Mouse (Mus musculus) liver, embryonic 12.5 days (tissue): Measurements from ENCODE around the gene Mycbp. TPM values are rescaled to one million over a fixed set of nuclear protein-coding genes. Genes with fewer than 3 reads are reported as not detected.
A peak's percentile ranks its signal among the peaks of the same experiment; 100 is the strongest.

Source experiments
- ATAC-seq: fragments of 200-750 bp; cut with Nextera tagmentation; 2 replicates; pipeline ENCODE4 v1.8.0; 2017; ENCODE audit warnings: moderate number of reproducible peaks, mild to moderate bottlenecking, moderate library complexity
- H3K27ac ChIP-seq: fragments of 300-500 bp; sonication (generic); 2 replicates; pipeline ENCODE4 v1.5.1; 2016; ENCODE audit warnings: mild to moderate bottlenecking
- H3K27me3 ChIP-seq: fragments of 300-500 bp; sonication (generic); replicated peaks from 2 replicates; pipeline ENCODE4 v1.6.1; 2016; ENCODE audit warnings: mild to moderate bottlenecking, moderate library complexity
- H3K36me3 ChIP-seq: fragments of 300-500 bp; sonication (generic); 2 replicates; pipeline ENCODE4 v1.6.1; 2016; ENCODE audit warnings: mild to moderate bottlenecking, moderate library complexity
- H3K4me1 ChIP-seq: fragments of 300-500 bp; sonication (generic); 2 replicates; pipeline ENCODE4 v1.6.1; 2016
- H3K4me2 ChIP-seq: fragments of 300-500 bp; sonication (generic); 2 replicates; pipeline ENCODE4 v1.6.1; 2016; ENCODE audit warnings: mild to moderate bottlenecking, moderate library complexity
- H3K4me3 ChIP-seq: fragments of 300-500 bp; sonication (generic); 2 replicates; pipeline ENCODE4 v1.5.1; 2016; ENCODE audit warnings: mild to moderate bottlenecking, moderate library complexity
- H3K9ac ChIP-seq: fragments of 300-500 bp; sonication (generic); 2 replicates; pipeline ENCODE4 v1.6.1; 2016; ENCODE audit warnings: mild to moderate bottlenecking, moderate library complexity
- H3K9me3 ChIP-seq: fragments of 300-500 bp; sonication (generic); replicated peaks from 2 replicates; pipeline ENCODE4 v1.6.1; 2016; ENCODE audit warnings: mild to moderate bottlenecking, moderate library complexity
- WGBS: fragments of 180-500 bp; shearing (Covaris S2); methylation state at CpG from one replicate; pipeline ENCODE4 v1.1.7; 2016; ENCODE audit not compliant: insufficient replicate concordance; 5-methylcytosine and 5-hydroxymethylcytosine counted together
- polyA plus RNA-seq: library from polyadenylated mRNA; unstranded; fragments of >200 nt; fragmentation: Nextera tagmentation; extraction: Ambion mirVana; gene quantifications from 2 replicates; pipeline ENCODE4 v1.2.1, GENCODE M21; 2016

Mycbp gene
- polyA plus RNA-seq, 1 experiment from 2014 or later: 79.7 TPM

GRCm38 (mm10) chr4:123947149-123947548 lies 42.5 kb downstream of the Mycbp start:
- ATAC-seq: no peak
- Histone ChIP-seq H3K4me3 (no peak overlapping the region), H3K27me3 (0 out of 2 replicates have a peak, but pooled peaks cover 7% of the 10 kb centered on the region), H3K4me2 (no peak overlapping the region), H3K36me3 (no peaks in the 10 kb centered on the region), H3K9ac (no peak overlapping the region), H3K9me3 (no peaks in the 10 kb centered on the region), H3K27ac (no peak overlapping the region), H3K4me1 (no peaks in the 10 kb centered on the region)
- 52% methylated on average over 5 of the region's 5 CpGs for WGBS

GRCm38 (mm10) chr4:123948901-123949300 lies 44.3 kb downstream of the Mycbp start:
- Histone ChIP-seq H3K27ac (no peak overlapping the region), H3K27me3 (0 out of 2 replicates have a peak, but pooled peaks cover 7% of the 10 kb centered on the region), H3K9ac (no peak overlapping the region), H3K4me3 (no peak overlapping the region), H3K4me1 (no peaks in the 10 kb centered on the region), H3K4me2 (no peak overlapping the region), H3K9me3 (no peaks in the 10 kb centered on the region), H3K36me3 (no peaks in the 10 kb centered on the region)
- no peak for ATAC-seq
- WGBS: 73% methylated on average over 6 of the region's 6 CpGs

- Histone ChIP-seq H3K36me3 (no peaks in the 10 kb centered on the region), H3K9ac (no peak overlapping the region), H3K4me3 (no peak overlapping the region), H3K4me1 (no peaks in the 10 kb centered on the region), H3K27ac (no peak overlapping the region), H3K27me3 (0 out of 2 replicates have a peak, but pooled peaks cover 7% of the 10 kb centered on the region), H3K4me2 (no peak overlapping the region), H3K9me3 (no peaks in the 10 kb centered on the region)
- ATAC-seq: no peak
- 66% methylated on average over 10 of the region's 10 CpGs for WGBS
Measured at GRCm38 (mm10) chr4:123949649-123950048, 45.0 kb downstream of the Mycbp start.

GRCm38 (mm10) chr4:123952059-123952458 lies 47.4 kb downstream of the Mycbp start:
- Histone ChIP-seq H3K9me3 (no peaks in the 10 kb centered on the region), H3K36me3 (no peaks in the 10 kb centered on the region), H3K4me2 (no peak overlapping the region), H3K9ac (no peak overlapping the region), H3K27ac (no peak overlapping the region), H3K4me3 (no peak overlapping the region), H3K27me3 (peaks cover 23% of the 10 kb centered on the region), H3K4me1 (no peaks in the 10 kb centered on the region)
- WGBS: 28% methylated on average over 7 of the region's 8 CpGs
- no peak for ATAC-seq

- peak overlapping the region; percentile 16; the same call in 1 of the 2 replicates for H3K4me2 ChIP-seq
- 8% methylated on average over 31 of the region's 31 CpGs for WGBS
- H3K9me3 ChIP-seq: no peaks in the 10 kb centered on the region
- ATAC-seq: 0 out of 2 replicates have a peak, but pooled peaks have one; percentile 47
- no peak overlapping the region for H3K4me3 ChIP-seq
- no peaks in the 10 kb centered on the region for H3K36me3 ChIP-seq
- no peak overlapping the region for H3K9ac ChIP-seq
- H3K27ac ChIP-seq: no peak overlapping the region
- no peaks in the 10 kb centered on the region for H3K4me1 ChIP-seq
- peaks cover 32% of the 10 kb centered on the region for H3K27me3 ChIP-seq
Measured at GRCm38 (mm10) chr4:123956703-123957491, 52.3 kb downstream of the Mycbp start.

GRCm38 (mm10) chr4:123957492-123957808 lies 52.8 kb downstream of the Mycbp start:
- Histone ChIP-seq H3K4me3 (no peak overlapping the region), H3K27ac (no peak overlapping the region), H3K36me3 (no peaks in the 10 kb centered on the region), H3K9ac (no peak overlapping the region), H3K27me3 (peaks cover 32% of the 10 kb centered on the region), H3K4me2 (no peak overlapping the region), H3K4me1 (no peaks in the 10 kb centered on the region), H3K9me3 (no peaks in the 10 kb centered on the region)
- ATAC-seq: 0 out of 2 replicates have a peak, but pooled peaks have one; percentile 13
- WGBS: 50% methylated on average over 4 of the region's 4 CpGs

GRCm38 (mm10) chr4:123957891-123958290 lies 53.3 kb downstream of the Mycbp start:
- 46% methylated on average over 4 of the region's 4 CpGs for WGBS
- no peak overlapping the region for H3K27ac ChIP-seq
- no peaks in the 10 kb centered on the region for H3K36me3 ChIP-seq
- H3K27me3 ChIP-seq: peaks cover 32% of the 10 kb centered on the region
- H3K9me3 ChIP-seq: no peaks in the 10 kb centered on the region
- H3K4me2 ChIP-seq: no peak overlapping the region
- H3K9ac ChIP-seq: no peak overlapping the region
- H3K4me1 ChIP-seq: no peaks in the 10 kb centered on the region
- H3K4me3 ChIP-seq: no peak overlapping the region
- ATAC-seq: no peak

GRCm38 (mm10) chr4:123960955-123961354 lies 56.3 kb downstream of the Mycbp start:
- Histone ChIP-seq H3K9ac (no peak overlapping the region), H3K4me1 (no peaks in the 10 kb centered on the region), H3K27ac (no peak overlapping the region), H3K4me3 (no peak overlapping the region), H3K9me3 (no peaks in the 10 kb centered on the region), H3K36me3 (no peaks in the 10 kb centered on the region), H3K4me2 (no peak overlapping the region), H3K27me3 (peaks cover 33% of the 10 kb centered on the region)
- WGBS: 64% methylated on average over 4 of the region's 4 CpGs
- ATAC-seq: no peak

Other genes starting within 250 kb of the Mycbp start
- 15.1 and 17.5 TPM in 2 replicates for gene Macf1, start 220.5 kb upstream of the Mycbp start, polyA plus RNA-seq
- gene Ndufs5, start 186.6 kb upstream of the Mycbp start, polyA plus RNA-seq: 224 and 227 TPM in 2 replicates
- gene Akirin1, start 154.5 kb upstream of the Mycbp start, polyA plus RNA-seq: 37.2 and 41.5 TPM in 2 replicates
- 0.08 TPM in 1 of 2 replicates, not detected in the other for gene Rhbdl2, start 117.0 kb upstream of the Mycbp start, polyA plus RNA-seq
- gene 4933427I04Rik, start 45.2 kb upstream of the Mycbp start, polyA plus RNA-seq: not detected in 2 replicates
- 38.4 and 38.8 TPM in 2 replicates for gene Rragc, start 12.6 kb downstream of the Mycbp start, polyA plus RNA-seq
- not detected in 2 replicates for gene 4930535I16Rik, start 13.2 kb downstream of the Mycbp start, polyA plus RNA-seq